Mouse (Mus musculus) gastrocnemius, postnatal 4 days (tissue): ENCODE results near the gene Jak1. TPM values are rescaled to one million over a fixed set of nuclear protein-coding genes. Genes with fewer than 3 reads are reported as not detected.

ENCODE experiments used
- DNase-seq, 2 experiments: peaks; one replicate each; pipeline ENCODE4 v3.0.0; 2021 to 2022; ENCODE audit warnings: low spot score in 2 of 2, mixed read lengths in 2 of 2
- long read RNA-seq, 2 experiments: library from polyadenylated mRNA; stranded (forward); transcript quantifications; one replicate each; pipeline ENCODE4 v2.0.0; 2021
- total RNA-seq, 2 experiments: library from RNA; stranded (reverse); gene quantifications; 2 replicates each; pipeline ENCODE4 v1.2.3; 2021

Gene Jak1
- 100 to 1,000 TPM; 108 to 117 TPM for total RNA-seq
- long read RNA-seq, experiment 1, full-length matches to known transcripts = 64 of 104 reads
- long read RNA-seq, experiment 1, partial matches to known transcripts = 24 of 104 reads
- long read RNA-seq, experiment 1, other reads (novel, unspliced or antisense) = 16 of 104 reads
- long read RNA-seq, experiment 2, full-length matches to known transcripts = 74 of 111 reads
- long read RNA-seq, experiment 2, partial matches to known transcripts = 16 of 111 reads
- long read RNA-seq, experiment 2, other reads (novel, unspliced or antisense) = 21 of 111 reads

- peak; percentile 94 to 98 for DNase-seq
These were observed at the start of gene Jak1 for GRCm38 (mm10) chr4:101264741-101265513. Jak1 (minus strand) TSS chr4:101265282.

- no peak for DNase-seq
These were observed 47.0 kb upstream of the Jak1 start for GRCm38 (mm10) chr4:101312055-101312454.

- no peak for DNase-seq
These were observed 43.1 kb upstream of the Jak1 start for GRCm38 (mm10) chr4:101308166-101308565.

GRCm38 (mm10) chr4:101307286-101307685 is 42.2 kb upstream of the Jak1 start:
- DNase-seq = no peak

GRCm38 (mm10) chr4:101306132-101306915 is 41.2 kb upstream of the Jak1 start:
- no peak for DNase-seq

GRCm38 (mm10) chr4:101305126-101305525 is 40.0 kb upstream of the Jak1 start:
- no peak for DNase-seq

GRCm38 (mm10) chr4:101304114-101304513 is 39.0 kb upstream of the Jak1 start:
- DNase-seq = no peak

GRCm38 (mm10) chr4:101300392-101300910 is 35.4 kb upstream of the Jak1 start:
- no peak for DNase-seq

- DNase-seq = no peak
These were observed 33.4 kb upstream of the Jak1 start for GRCm38 (mm10) chr4:101298311-101298990.

GRCm38 (mm10) chr4:101296836-101297235 is 31.8 kb upstream of the Jak1 start:
- DNase-seq = no peak

GRCm38 (mm10) chr4:101295788-101296187 is 30.7 kb upstream of the Jak1 start:
- DNase-seq = no peak

GRCm38 (mm10) chr4:101293661-101294060 is 28.6 kb upstream of the Jak1 start:
- DNase-seq = no peak

GRCm38 (mm10) chr4:101292736-101293541 is 27.9 kb upstream of the Jak1 start:
- peak; percentile 40 to 64 for DNase-seq

GRCm38 (mm10) chr4:101292028-101292735 is 27.1 kb upstream of the Jak1 start:
- peak; percentile 84 to 90 for DNase-seq

GRCm38 (mm10) chr4:101288292-101288691 is 23.2 kb upstream of the Jak1 start:
- DNase-seq = no peak

- DNase-seq = no peak
These were observed 21.5 kb upstream of the Jak1 start for GRCm38 (mm10) chr4:101286562-101286961.

GRCm38 (mm10) chr4:101285906-101286432 is 20.9 kb upstream of the Jak1 start:
- DNase-seq = no peak

- DNase-seq = no peak
These were observed 18.9 kb upstream of the Jak1 start for GRCm38 (mm10) chr4:101283938-101284337.

- DNase-seq = no peak
These were observed 17.2 kb upstream of the Jak1 start for GRCm38 (mm10) chr4:101282237-101282636.
